Mouse (Mus musculus) megakaryocyte, embryonic 14.5 days (primary cell): ENCODE measurements around the gene Lrig2.

ENCODE experiments used
- FLI1 ChIP-seq: IDR thresholded peaks from 2 replicates; pipeline ENCODE4 v1.6.1; 2012; ENCODE audit warnings: low read length, inconsistent platforms, mixed read lengths
- GATA1 ChIP-seq: IDR thresholded peaks from 3 replicates; pipeline ENCODE4 v1.6.1; 2012; ENCODE audit warnings: mixed read lengths, low read length, inconsistent platforms, borderline replicate concordance

DNA sequence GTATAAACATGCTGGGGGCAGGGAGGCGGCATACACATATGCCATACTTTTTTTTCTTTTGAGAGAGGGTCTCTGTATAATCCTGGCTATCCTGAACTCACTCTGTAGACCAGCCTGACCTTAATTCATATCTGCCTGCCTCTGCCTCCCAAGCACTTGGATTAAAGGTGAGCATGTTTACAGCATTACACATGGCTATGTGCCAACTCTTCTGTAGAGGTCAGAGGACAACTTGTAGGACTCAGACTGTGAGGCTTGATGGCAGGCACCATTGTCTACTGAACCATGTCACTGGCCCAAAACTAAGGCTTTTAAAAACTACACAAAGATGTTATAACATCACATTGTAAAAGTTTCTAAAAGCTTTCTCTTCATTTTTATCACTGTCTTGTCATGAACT is 33.7 kb downstream of the Lrig2 start:
- no peak for TF ChIP-seq GATA1
- TF ChIP-seq FLI1, result no peak
